17 mouse cellular contexts compared by ENCODE assay signal in the genomic region with DNA sequence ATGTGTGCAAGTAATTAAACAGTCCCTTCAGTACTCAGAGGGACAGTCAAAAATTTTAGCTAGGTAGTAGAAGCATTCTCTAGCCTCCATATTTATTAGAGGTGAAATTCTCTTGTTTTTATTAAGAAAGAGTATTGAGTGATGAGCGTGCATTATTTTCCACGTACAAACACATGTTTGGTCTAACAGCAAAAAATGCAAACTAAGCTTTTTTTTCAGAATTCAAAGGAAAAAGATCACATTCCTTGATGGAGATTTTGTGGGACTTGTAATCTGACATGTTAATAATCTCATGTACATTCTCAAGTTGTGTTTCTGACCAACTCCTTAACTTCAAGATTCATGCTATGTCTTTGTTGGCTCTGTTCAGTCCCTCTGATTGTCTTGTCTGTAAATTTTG.
A peak's percentile ranks its signal among the peaks of the same experiment; 100 is the strongest.
DNase-seq lines count a peak whose midpoint lies in the region; TF ChIP-seq lines count a peak whose summit lies in the region.
"Had no signal": no experiment of that assay in that cellular context is flagged by ENCODE, and none has a peak within 500 bp of the region (broad histone marks: within the 10 kb centered on the region; RNA-seq: fewer than 3 reads in every experiment).

No protein-coding gene starts in this region.

- H3K9ac ChIP-seq in CH12.LX (ENCODE audit: insufficient read depth, low read depth), result no peak overlapping the region
- no peak overlapping the region for H3K9ac ChIP-seq in ES-E14 (ENCODE audit: insufficient read depth, low read depth, low read length, poor library complexity, severe bottlenecking)

- dilution Hi-C loops in CH12.LX (cut with MboI; ENCODE audit: extremely low pct_ligation_motif_present, extremely low pct_unique_long_range_greater_than_20kb, low sequenced_read_pairs), result no loop called here

- H3K27ac ChIP-seq in CH12.LX (ENCODE audit: insufficient read depth, low read depth) (no peak overlapping the region), ES-E14 (ENCODE audit: insufficient read depth, low read depth, low read length, poor library complexity, severe bottlenecking) (no peak overlapping the region)

- H3K4me3 ChIP-seq in CH12.LX (replicated peaks in 1 of 3; ENCODE audit: low read depth in 2 of 3, low read length in 2 of 3, poor library complexity in 1 of 3) (no peak overlapping the region), ES-E14 (ENCODE audit: insufficient read depth in 1 of 2, low read depth in 1 of 2, low read length in 2 of 2, poor library complexity in 1 of 2, severe bottlenecking in 1 of 2) (no peak overlapping the region)

- no peak for DNase-seq in CH12.LX (ENCODE audit: extremely low read depth)
- no peak for DNase-seq in ES-E14 (ENCODE audit: low read depth, low spot score)
- DNase-seq in heart, postnatal 14 days, result no peak
- no peak for DNase-seq in embryo, embryonic 11 days
- DNase-seq: adrenal gland, adult 2 months; adrenal gland, adult 8-10 months; adrenal gland, postnatal 10 days; adrenal gland, postnatal 14 days; adrenal gland, postnatal 25 days; adrenal gland, postnatal 36 days; B cell, adult 2 months; cerebellum, adult 11 months; cerebellum, adult 11-12 months; cerebellum, adult 18-20 months; cerebellum, adult 2 months; cerebellum, adult 8-10 months had no signal

- H3K79me2 ChIP-seq in CH12.LX (replicated peaks; ENCODE audit: control insufficient read depth, extremely low read depth, insufficient read depth, poor library complexity, severe bottlenecking), result no peaks in the 10 kb centered on the region

- no peaks in the 10 kb centered on the region for H3K9me3 ChIP-seq in CH12.LX (replicated peaks; ENCODE audit: low read length)
- H3K9me3 ChIP-seq in ES-E14 (ENCODE audit: control insufficient read depth, insufficient read depth, low read depth, low read length), result no peaks in the 10 kb centered on the region; the same call in 1 of the 2 replicates
- H3K9me3 ChIP-seq: G1E had no signal

- in situ Hi-C loops in CH12.LX (cut with MboI; ENCODE audit: low pct_ligation_motif_present, low pct_unique_long_range_greater_than_20kb, low sequenced_read_pairs) (no loop called here), ES-E14 (cut with MboI; ENCODE audit: low sequenced_read_pairs in 2 of 2, unreplicated experiment in 2 of 2) (no loop called here)

- no peak overlapping the region for H3K4me2 ChIP-seq in CH12.LX (ENCODE audit: insufficient read depth, low read depth, poor library complexity, severe bottlenecking)

- H3K27me3 ChIP-seq in CH12.LX (replicated peaks), result no peaks in the 10 kb centered on the region

- TF ChIP-seq EP300 in CH12.LX (IDR thresholded peaks at IDR 0.05; ENCODE audit: low read length), result no peak

- intact Hi-C loops in heart, postnatal 14 days (cut with DNase I), result no loop called here

- H3K4me1 ChIP-seq in CH12.LX (ENCODE audit: control insufficient read depth in 1 of 2, insufficient read depth in 2 of 2), result no peaks in the 10 kb centered on the region
- H3K4me1 ChIP-seq in ES-E14 (ENCODE audit: control insufficient read depth in 2 of 2, insufficient read depth in 2 of 2, low read length in 2 of 2, poor library complexity in 1 of 2), result no peaks in the 10 kb centered on the region

- TF ChIP-seq CTCF in CH12.LX (conservative IDR thresholded peaks at IDR 0.05 in 1 of 2, IDR thresholded peaks at IDR 0.05 in 1 of 2; ENCODE audit: low read depth in 2 of 2, low read length in 2 of 2), result no peak

- no peak for TF ChIP-seq POLR2A in CH12.LX (IDR thresholded peaks at IDR 0.05; ENCODE audit: low read depth, low read length)

- H3K36me3 ChIP-seq in CH12.LX (replicated peaks in 1 of 2; ENCODE audit: control insufficient read depth in 1 of 2, insufficient read depth in 1 of 2, low read length in 1 of 2) (no peaks in the 10 kb centered on the region), ES-E14 (ENCODE audit: control insufficient read depth, insufficient read depth, low read length, poor library complexity, severe bottlenecking) (no peaks in the 10 kb centered on the region)
- H3K36me3 ChIP-seq: G1E had no signal

- no peak for TF ChIP-seq RAD21 in CH12.LX (IDR thresholded peaks at IDR 0.05; ENCODE audit: low read depth, low read length)

TF ChIP-seq in CH12.LX, 34 proteins besides CTCF, POLR2A, EP300 and RAD21:
- peak; percentile 66; the same call in 1 of the 2 replicates for TF ChIP-seq MAFK (IDR thresholded peaks at IDR 0.05; ENCODE audit: insufficient replicate concordance, low read length)
- no peak for TF ChIP-seq CHD2 (IDR thresholded peaks at IDR 0.05; ENCODE audit: low read length)
- TF ChIP-seq SMC3 (IDR thresholded peaks at IDR 0.05; ENCODE audit: low read depth, low read length), result no peak

TF ChIP-seq in ES-E14, 5 proteins besides CTCF, POLR2A, EP300 and RAD21:
- TF ChIP-seq HCFC1 (IDR thresholded peaks at IDR 0.05; ENCODE audit: borderline replicate concordance, insufficient read depth, low read length), result no peak
- peak; percentile 56; the same call in 1 of the 2 replicates for TF ChIP-seq MAFK (IDR thresholded peaks at IDR 0.05; ENCODE audit: insufficient read depth, low read depth, low read length)
TF ChIP-seq in ES-E14: peak in this region for 1.
